Mouse (Mus musculus): ENCODE results near the gene Nmrk1. TPM values are rescaled to one million over a fixed set of nuclear protein-coding genes. Genes with fewer than 3 reads are reported as not detected.

Gene Nmrk1
- polyA plus RNA-seq, 1 experiment = 4.0 TPM

DNA sequence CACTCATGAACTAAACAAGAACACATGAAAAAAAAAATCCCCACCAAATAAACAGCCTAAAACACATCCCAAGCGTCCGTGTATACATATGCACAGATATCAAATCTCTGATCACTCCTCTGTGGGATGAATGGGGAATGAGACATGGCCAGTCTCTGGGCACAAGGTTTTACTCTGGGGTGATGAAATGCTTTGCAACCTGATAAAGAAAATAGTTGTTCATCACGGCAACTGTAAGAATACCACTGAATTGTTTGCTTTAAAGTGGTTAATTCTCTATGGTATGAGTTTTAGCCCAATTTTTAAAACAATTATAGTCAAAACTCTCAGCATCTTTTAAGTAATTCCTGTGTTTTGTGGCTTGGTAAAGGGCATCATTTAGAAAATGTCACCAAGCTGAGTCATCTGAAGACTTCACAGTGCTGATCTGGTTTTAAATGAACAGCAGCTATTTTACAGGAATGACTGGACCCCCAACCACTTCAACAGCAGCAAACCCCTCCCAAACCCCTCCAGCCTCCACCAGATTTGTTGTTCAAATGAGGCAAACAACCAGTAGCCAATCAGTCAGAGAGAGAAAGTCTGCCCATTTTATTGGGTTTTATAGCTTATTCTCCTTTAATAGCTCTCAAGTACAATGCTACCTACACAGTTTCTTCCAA lies 33.4 kb upstream of the Nmrk1 start:
- WGBS = 86% methylated on average over 3 of the region's 3 CpGs
- TF ChIP-seq POLR2A (IDR thresholded peaks at IDR 0.05; ENCODE audit: low read depth, low read length) (no peak), CTCF (IDR thresholded peaks at IDR 0.05; ENCODE audit: extremely low read depth, insufficient read depth, insufficient read length, insufficient replicate concordance) (no peak)
- Histone ChIP-seq H3K27ac (ENCODE audit: insufficient read depth, low read length) (no peak overlapping the region), H3K4me3 (ENCODE audit: extremely low read depth, insufficient read depth, insufficient read length) (no peak overlapping the region), H3K27me3 (ENCODE audit: control insufficient read depth, insufficient read depth, low read length) (no peaks in the 10 kb centered on the region), H3K36me3 (ENCODE audit: control insufficient read depth, insufficient read depth, low read length) (peaks cover 6% of the 10 kb centered on the region; the same call in 1 of the 2 replicates), H3K4me1 (ENCODE audit: control insufficient read depth, insufficient read depth, insufficient read length) (no peaks in the 10 kb centered on the region; the same call in 1 of the 2 replicates)
- no peak for DNase-seq (ENCODE audit: low read depth in 1 of 2, low spot score in 2 of 2)

GRCm38 (mm10) chr19:18599051-18599450 lies 32.7 kb upstream of the Nmrk1 start:
- 82% methylated on average over 8 of the region's 8 CpGs for WGBS
- Histone ChIP-seq H3K4me1 (ENCODE audit: control insufficient read depth, insufficient read depth, insufficient read length) (no peaks in the 10 kb centered on the region; the same call in 1 of the 2 replicates), H3K36me3 (ENCODE audit: control insufficient read depth, insufficient read depth, low read length) (peaks cover 3% of the 10 kb centered on the region; the same call in 1 of the 2 replicates), H3K27me3 (ENCODE audit: control insufficient read depth, insufficient read depth, low read length) (no peaks in the 10 kb centered on the region), H3K27ac (ENCODE audit: insufficient read depth, low read length) (no peak overlapping the region), H3K4me3 (ENCODE audit: extremely low read depth, insufficient read depth, insufficient read length) (no peak overlapping the region)
- no peak for DNase-seq (ENCODE audit: low read depth in 1 of 2, low spot score in 2 of 2)
- TF ChIP-seq POLR2A (IDR thresholded peaks at IDR 0.05; ENCODE audit: low read depth, low read length) = no peak
- no peak for TF ChIP-seq CTCF (IDR thresholded peaks at IDR 0.05; ENCODE audit: extremely low read depth, insufficient read depth, insufficient read length, insufficient replicate concordance)

GRCm38 (mm10) chr19:18599650-18600049 lies 32.1 kb upstream of the Nmrk1 start:
- H3K27me3 ChIP-seq (ENCODE audit: control insufficient read depth, insufficient read depth, low read length) = no peaks in the 10 kb centered on the region
- 89% methylated on average over 5 of the region's 5 CpGs for WGBS

DNA sequence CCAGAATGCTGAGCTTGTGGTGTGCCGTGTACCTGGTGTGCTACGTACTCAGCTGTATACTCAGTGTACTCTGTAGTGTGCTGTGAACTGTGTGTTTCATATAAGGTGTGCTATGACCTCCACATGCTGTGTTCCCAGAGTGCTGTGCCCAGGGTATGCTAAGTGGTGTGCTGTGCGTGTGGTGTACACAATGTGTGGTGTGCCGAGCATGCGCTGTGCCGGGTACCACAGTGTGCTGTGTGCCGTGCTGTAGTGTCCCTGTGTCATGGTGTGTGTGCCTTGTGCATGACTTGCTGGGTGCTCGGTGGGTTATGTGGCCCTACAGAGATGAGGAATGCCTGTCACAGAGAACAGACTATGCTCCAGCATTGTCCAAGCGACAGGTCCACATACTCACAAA lies 31.1 kb upstream of the Nmrk1 start:
- no peaks in the 10 kb centered on the region; the same call in 1 of the 2 replicates for H3K4me1 ChIP-seq (ENCODE audit: control insufficient read depth, insufficient read depth, insufficient read length)
- no peak overlapping the region for H3K27ac ChIP-seq (ENCODE audit: insufficient read depth, low read length)
- H3K4me3 ChIP-seq (ENCODE audit: extremely low read depth, insufficient read depth, insufficient read length) = no peak overlapping the region
- 94% methylated on average over 9 of the region's 9 CpGs for WGBS
- no peaks in the 10 kb centered on the region for H3K27me3 ChIP-seq (ENCODE audit: control insufficient read depth, insufficient read depth, low read length)
- peaks cover 3% of the 10 kb centered on the region; the same call in 1 of the 2 replicates for H3K36me3 ChIP-seq (ENCODE audit: control insufficient read depth, insufficient read depth, low read length)
- DNase-seq (ENCODE audit: low read depth in 1 of 2, low spot score in 2 of 2) = no peak
- TF ChIP-seq CTCF (IDR thresholded peaks at IDR 0.05; ENCODE audit: extremely low read depth, insufficient read depth, insufficient read length, insufficient replicate concordance) (no peak), POLR2A (IDR thresholded peaks at IDR 0.05; ENCODE audit: low read depth, low read length) (no peak)

More at GRCm38 (mm10) chr19:18599650-18600049, 32.1 kb upstream of the Nmrk1 start:
- TF ChIP-seq POLR2A (IDR thresholded peaks at IDR 0.05; ENCODE audit: low read depth, low read length) (no peak), CTCF (IDR thresholded peaks at IDR 0.05; ENCODE audit: extremely low read depth, insufficient read depth, insufficient read length, insufficient replicate concordance) (no peak)
- no peak for DNase-seq (ENCODE audit: low read depth in 1 of 2, low spot score in 2 of 2)
- H3K4me3 ChIP-seq (ENCODE audit: extremely low read depth, insufficient read depth, insufficient read length) = no peak overlapping the region
- H3K36me3 ChIP-seq (ENCODE audit: control insufficient read depth, insufficient read depth, low read length) = peaks cover 3% of the 10 kb centered on the region; the same call in 1 of the 2 replicates
- no peak overlapping the region for H3K27ac ChIP-seq (ENCODE audit: insufficient read depth, low read length)
- H3K4me1 ChIP-seq (ENCODE audit: control insufficient read depth, insufficient read depth, insufficient read length) = no peaks in the 10 kb centered on the region; the same call in 1 of the 2 replicates

- DNase-seq (ENCODE audit: low read depth in 1 of 2, low spot score in 2 of 2) = no peak
- no peak overlapping the region for H3K4me3 ChIP-seq (ENCODE audit: extremely low read depth, insufficient read depth, insufficient read length)
- H3K27me3 ChIP-seq (ENCODE audit: control insufficient read depth, insufficient read depth, low read length) = no peaks in the 10 kb centered on the region
- TF ChIP-seq CTCF (IDR thresholded peaks at IDR 0.05; ENCODE audit: extremely low read depth, insufficient read depth, insufficient read length, insufficient replicate concordance) (no peak), POLR2A (IDR thresholded peaks at IDR 0.05; ENCODE audit: low read depth, low read length) (no peak)
- peaks cover 3% of the 10 kb centered on the region; the same call in 1 of the 2 replicates for H3K36me3 ChIP-seq (ENCODE audit: control insufficient read depth, insufficient read depth, low read length)
- no peaks in the 10 kb centered on the region; the same call in 1 of the 2 replicates for H3K4me1 ChIP-seq (ENCODE audit: control insufficient read depth, insufficient read depth, insufficient read length)
- WGBS = 66% methylated on average over 6 of the region's 6 CpGs
- H3K27ac ChIP-seq (ENCODE audit: insufficient read depth, low read length) = no peak overlapping the region
These were observed 28.7 kb upstream of the Nmrk1 start for GRCm38 (mm10) chr19:18603011-18603410.

DNA sequence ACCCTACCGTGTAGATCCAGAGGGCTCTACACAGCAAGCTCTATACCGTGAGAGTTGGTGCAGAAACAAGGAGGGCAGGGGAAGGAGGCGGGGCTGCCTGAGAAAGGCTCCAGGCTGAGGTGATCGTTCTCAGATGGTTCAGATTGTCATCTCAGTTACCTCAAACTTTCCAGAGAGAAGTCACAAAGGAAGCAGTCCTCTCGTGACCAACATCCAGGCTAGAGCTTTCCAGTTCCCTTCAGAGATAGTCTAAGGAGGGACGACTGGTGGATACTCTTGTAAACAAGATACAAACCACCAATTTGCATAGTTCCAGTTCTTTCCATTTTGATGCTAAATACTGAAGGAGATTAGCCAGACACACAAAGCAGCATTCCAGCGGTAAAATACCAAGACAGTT lies 23.8 kb upstream of the Nmrk1 start:
- no peak for DNase-seq (ENCODE audit: low read depth in 1 of 2, low spot score in 2 of 2)
- WGBS = 48% methylated on average over 7 of the region's 7 CpGs
- TF ChIP-seq CTCF (IDR thresholded peaks at IDR 0.05; ENCODE audit: extremely low read depth, insufficient read depth, insufficient read length, insufficient replicate concordance) = no peak
- no peak for TF ChIP-seq POLR2A (IDR thresholded peaks at IDR 0.05; ENCODE audit: low read depth, low read length)
- Histone ChIP-seq H3K27ac (ENCODE audit: insufficient read depth, low read length) (no peak overlapping the region), H3K27me3 (ENCODE audit: control insufficient read depth, insufficient read depth, low read length) (no peaks in the 10 kb centered on the region), H3K4me1 (ENCODE audit: control insufficient read depth, insufficient read depth, insufficient read length) (peaks cover 3% of the 10 kb centered on the region; the same call in 1 of the 2 replicates), H3K4me3 (ENCODE audit: extremely low read depth, insufficient read depth, insufficient read length) (no peak overlapping the region), H3K36me3 (ENCODE audit: control insufficient read depth, insufficient read depth, low read length) (no peaks in the 10 kb centered on the region; the same call in 1 of the 2 replicates)

GRCm38 (mm10) chr19:18608975-18609374 lies 22.8 kb upstream of the Nmrk1 start:
- no peak for TF ChIP-seq POLR2A (IDR thresholded peaks at IDR 0.05; ENCODE audit: low read depth, low read length)
- no peak for TF ChIP-seq CTCF (IDR thresholded peaks at IDR 0.05; ENCODE audit: extremely low read depth, insufficient read depth, insufficient read length, insufficient replicate concordance)
- Histone ChIP-seq H3K4me1 (ENCODE audit: control insufficient read depth, insufficient read depth, insufficient read length) (peaks cover 8% of the 10 kb centered on the region; the same call in 1 of the 2 replicates), H3K27me3 (ENCODE audit: control insufficient read depth, insufficient read depth, low read length) (no peaks in the 10 kb centered on the region), H3K36me3 (ENCODE audit: control insufficient read depth, insufficient read depth, low read length) (no peaks in the 10 kb centered on the region), H3K27ac (ENCODE audit: insufficient read depth, low read length) (no peak overlapping the region), H3K4me3 (ENCODE audit: extremely low read depth, insufficient read depth, insufficient read length) (no peak overlapping the region)
- no peak for DNase-seq (ENCODE audit: low read depth in 1 of 2, low spot score in 2 of 2)
- 39% methylated on average over 6 of the region's 6 CpGs for WGBS

Measured in spleen, adult 2 months (tissue).